Mouse (Mus musculus): ENCODE results near the gene Gjc1.

Gjc1 gene

DNA sequence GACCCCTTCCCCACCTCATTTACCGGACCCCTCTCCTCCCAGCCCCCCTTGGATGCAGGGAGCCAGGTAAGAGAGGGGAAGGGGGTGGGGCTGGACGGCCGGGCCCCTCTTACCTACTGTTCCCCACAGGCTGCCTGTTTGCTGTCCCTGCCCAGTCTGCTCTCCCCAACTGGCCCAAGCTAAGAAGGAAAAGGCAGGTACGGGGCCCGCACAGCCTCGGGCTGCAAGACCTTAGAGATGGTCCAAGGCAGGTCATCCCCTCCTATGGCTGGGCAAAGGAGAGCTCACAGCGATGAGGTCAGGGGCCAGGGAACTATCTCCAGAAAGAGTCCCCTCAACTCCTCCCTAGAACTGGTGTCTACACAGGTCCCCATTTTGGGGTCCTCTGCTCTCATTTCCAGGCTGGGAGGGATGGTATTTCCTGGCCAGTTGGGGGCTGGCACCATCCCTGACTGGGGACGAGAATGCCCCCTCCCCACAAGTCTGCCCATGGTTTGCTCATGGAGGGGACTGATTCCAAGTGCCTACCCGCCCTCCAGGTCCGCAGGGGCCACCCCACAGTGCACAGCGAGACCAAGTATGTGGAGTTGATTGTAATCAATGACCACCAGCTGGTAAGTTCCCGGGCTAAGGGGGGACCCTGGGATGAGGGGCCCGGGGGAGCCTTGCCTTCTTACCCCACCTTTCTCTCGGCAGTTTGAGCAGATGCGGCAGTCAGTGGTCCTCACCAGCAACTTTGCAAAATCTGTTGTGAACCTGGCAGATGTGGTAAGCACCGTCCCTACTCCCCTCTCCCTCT is 47.4 kb downstream of the Gjc1 start:
- no peak for DNase-seq (ENCODE audit: low spot score)

DNA sequence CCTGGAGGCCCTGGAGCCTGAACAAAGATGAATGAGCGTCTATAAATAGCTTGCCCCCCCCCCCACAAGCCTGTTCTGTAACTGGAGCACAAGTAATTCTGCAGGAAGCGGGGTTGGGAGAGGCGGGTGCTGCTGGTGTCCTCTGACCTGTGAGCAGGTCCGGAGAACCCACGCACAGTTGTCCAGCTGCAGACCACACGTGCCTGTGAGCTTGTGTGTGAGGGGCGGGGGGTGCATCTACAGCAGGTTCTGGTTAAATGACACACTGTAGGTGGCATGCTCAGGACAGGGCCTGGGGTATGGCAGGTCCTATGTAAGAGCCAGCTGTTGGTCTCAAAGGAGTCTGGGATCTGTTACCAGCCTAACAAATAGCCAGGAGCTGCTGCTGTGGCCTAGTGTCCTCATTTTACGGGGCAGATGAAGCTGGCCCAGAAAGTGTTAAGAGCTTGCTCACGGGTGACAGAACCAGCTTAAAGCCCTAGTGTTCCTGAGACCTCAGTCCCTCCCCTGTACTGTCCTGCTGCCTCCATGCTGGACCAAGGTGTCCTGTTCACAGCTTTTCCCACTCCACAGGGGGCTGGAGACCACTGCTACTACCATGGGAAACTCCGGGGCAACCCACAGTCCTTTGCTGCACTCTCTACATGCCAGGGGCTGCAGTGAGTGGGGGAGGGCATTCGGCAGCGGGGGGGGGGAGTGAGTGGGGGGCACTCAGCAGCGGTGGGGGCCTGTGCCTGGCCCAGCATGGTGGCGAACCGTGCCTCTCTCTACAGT is 48.7 kb downstream of the Gjc1 start:
- DNase-seq (ENCODE audit: low spot score) = no peak

DNA sequence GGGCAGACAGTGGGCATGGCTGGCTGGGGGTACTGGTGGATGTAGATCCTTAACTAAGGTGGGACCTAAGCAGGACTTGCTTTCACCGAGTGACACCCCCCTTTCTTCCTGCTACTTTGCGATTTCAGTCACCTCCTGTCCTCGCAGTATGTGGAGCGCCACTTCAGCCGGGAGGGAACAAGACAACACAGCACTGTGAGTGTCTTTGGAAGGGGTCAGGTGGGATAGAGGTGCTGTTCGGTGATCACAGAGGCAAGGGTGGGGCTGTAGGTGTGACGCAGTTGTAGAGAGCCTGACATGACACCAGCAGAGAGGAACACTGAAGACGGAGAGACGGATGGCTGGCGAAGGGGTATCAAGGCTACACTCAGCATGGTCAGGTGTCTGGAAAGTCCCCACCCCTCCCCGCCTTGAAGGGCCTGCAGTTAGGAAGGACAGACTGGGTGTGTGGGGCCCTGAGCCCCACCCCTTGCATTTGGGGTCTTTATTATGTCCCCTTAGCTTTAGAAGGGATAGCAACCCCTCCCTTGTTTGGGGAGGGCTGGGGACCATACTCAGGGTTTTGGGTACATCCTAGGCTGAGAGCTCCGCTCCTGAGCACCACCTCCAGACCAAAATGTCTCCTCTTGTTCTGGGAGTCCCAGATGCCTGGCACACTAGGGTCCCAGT is 49.4 kb downstream of the Gjc1 start:
- DNase-seq (ENCODE audit: low spot score) = no peak

DNA sequence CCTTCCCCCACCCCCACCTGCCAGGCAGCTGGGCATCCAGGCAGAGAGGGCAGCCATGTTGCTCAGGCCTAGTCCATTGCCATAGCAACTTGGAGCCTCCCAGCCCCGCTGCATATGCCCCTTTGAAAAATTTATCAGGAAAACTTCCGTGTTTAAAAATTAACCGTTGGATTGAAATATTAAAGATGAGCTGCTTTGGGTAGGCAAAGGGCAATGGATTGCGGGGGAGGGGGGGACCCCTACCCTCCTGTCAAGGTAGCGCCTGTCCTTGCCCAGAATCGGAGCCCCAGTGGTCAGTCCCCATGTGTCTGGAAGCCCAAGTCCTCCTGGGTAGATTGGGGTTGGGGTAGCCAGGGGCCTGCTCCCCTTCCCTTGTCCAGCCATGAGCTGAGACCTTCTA is 50.4 kb downstream of the Gjc1 start:
- no peak for DNase-seq (ENCODE audit: low spot score)

DNA sequence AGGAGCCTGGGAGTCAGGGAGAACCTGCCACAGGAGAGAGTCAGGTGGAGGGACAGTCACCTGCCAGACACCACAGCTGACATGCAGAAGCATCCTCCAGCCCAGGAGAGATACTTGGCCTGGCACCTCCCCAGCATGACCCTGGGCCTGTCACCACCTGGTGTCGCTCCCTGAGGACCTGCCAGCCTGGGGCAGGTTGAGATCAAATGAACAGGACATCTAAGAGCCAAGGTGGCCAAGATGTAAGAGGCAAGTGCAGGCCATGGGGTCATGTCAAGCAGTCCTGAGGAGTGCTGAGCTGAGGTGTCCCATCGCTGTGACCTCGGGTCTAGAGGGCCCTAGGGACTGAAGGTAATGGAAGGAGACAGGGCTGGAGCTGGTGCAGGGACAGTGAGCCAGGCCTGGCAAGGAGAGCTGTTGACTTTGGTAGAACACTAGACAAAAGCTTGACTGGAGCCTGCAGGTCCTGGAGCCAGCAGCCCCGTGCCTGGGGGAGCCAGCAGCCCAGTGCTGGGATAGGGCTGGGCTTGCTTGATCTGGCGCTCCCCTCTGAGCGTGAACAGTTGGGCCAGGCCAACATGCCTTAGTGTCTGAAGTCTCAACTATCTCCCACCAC is 52.3 kb downstream of the Gjc1 start:
- no peak for DNase-seq (ENCODE audit: low spot score)

DNA sequence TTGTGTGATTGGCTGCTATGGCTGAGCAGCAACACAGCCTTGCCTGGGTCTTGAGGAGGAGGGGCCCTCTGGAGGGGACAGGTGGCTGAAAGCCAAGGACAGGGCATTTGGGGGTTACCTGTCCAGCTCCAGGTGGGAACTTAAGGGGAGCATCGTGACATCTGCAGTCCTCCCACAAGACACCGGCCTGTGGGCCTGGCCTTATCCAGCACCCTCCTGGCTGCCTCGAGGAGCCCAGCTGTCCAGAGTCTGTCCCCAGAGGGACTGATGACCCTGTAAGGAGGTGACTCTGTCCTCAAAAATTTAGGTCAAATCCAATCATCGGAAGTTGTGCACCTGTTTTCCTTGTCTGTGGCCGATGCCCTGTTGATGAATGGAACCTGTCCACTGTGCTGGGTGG is 54.1 kb downstream of the Gjc1 start:
- no peak for DNase-seq (ENCODE audit: low spot score)

DNA sequence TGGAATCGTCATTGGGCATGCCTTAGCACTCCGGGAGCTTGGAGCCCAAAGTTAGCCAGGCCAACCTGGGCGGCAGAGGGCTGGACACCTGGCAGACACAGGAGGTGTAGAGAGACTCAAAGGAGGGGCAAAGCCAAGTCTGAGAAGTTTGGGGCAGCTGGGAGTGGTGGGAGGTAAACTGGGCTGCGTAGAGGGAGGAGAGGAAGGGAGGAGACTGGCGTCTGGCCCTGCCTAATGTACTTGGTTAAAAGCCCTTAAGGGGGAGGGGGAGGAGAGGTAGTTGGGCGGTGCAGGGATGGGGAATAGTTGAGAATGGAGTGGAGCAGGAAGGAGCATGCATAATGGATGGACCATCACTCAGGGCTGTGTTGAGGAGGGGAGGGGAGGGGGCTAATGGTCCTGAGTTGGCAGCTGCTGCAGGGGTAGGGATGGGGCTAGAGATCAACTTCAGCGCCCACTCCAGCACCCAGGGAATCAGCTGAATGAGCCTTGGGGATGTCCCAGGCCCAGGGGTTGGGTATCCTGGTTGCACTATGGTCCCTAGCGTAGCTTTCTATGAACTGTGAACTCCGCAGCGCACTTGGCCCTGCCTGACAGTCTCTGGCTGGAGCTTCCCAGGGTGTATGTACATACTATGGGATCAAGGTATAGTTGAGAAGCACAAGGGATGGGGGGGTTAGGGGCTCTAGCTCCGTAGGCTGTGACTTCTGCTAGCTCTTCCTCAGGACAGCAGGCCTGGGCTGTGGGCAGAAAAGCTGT is 56.3 kb downstream of the Gjc1 start:
- DNase-seq (ENCODE audit: low spot score) = no peak

DNA sequence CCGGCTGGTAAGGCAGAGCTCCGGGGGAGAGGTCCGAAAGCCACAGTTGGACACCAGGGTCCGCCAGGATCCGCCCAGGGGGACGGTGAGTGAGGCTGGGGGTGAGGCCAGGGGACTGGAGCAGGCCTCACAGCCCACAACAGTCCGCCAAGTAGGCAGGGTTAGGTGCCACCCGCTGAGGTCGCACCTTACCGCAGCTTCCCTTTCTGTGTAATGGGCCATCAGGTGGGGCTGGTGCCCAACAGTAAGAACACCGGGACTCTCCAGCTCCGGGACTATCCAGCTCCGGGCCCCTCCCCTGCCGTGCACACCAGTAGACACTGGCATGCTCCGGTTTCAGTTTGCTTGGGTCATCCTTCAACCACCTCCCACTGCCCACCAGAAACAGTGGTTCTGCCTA is 57.3 kb downstream of the Gjc1 start:
- DNase-seq (ENCODE audit: low spot score) = no peak

DNA sequence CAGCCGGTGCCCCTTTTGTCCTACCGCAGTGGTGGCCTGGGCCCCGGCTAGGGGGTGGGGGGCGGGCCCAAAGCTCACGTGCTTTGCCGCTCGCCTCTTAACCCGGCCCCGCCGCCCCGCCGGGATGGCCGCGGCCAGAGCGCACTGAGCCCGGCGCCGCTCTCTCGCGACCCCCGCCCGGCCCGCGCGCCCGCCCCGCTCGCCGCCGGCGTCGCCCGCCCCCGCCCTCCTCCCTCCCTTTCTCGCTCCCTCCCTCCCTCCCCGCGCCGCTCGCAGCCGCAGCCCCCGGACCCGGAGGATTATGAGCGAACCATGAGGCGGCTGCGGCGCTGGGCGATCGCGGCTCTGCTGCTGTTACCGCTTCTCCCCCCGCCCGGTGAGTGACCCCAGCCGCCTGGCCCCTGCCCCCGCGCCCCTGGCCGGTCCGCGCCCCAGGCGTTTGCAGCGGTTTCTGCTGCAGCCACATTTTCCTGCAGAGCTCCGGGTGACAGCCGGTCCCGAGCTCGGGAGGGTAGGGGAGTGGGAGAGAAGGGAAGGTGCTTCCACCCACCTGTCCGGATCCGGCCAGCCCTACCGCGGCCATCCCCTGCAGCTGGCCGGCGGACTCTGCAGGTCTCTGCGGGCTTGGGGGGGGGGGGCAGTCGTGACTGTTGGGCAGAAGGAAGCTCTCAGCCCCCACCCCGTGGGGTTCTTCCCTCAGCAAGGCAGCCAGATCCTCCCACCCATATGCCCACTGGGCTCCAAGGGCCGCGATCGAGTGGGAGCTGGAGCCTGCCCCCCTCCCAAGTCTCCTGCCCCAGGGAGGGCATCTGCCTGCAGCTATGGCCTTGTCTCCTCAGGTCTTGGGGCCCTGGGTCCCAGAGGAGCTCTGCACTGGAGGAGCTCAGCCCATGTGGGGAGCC is 57.9 kb downstream of the Gjc1 start, which contains the start of gene Adam11:
Adam11 (plus strand) TSS at position 131 of the 902 bp plus-strand sequence.
- no peak for DNase-seq (ENCODE audit: low spot score)

DNA sequence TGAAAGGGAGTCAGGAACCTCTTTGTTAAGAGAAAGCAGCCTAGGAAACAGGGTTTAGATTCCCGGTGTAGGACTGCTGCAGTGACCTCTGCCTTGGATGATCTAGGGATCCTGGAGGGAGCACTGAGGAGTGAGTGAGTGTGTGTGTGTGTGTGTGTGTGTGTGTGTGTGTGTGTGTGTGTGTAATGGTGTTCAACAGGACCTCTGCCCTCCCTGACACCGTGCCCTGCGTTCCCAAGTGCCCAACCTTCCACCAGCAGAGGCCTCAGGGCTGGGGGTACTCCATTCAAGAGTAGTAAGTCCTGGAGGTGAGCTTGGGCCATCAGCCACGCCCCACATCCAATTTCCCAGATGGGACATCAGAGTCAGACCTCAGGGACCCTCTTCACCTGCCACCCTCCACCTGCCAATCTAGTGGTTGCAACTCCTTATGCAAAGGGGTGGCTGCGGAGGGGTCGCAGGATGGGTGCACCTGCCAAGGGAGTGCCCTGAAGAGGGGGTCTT is 58.6 kb downstream of the Gjc1 start:
- DNase-seq (ENCODE audit: low spot score) = no peak

DNA sequence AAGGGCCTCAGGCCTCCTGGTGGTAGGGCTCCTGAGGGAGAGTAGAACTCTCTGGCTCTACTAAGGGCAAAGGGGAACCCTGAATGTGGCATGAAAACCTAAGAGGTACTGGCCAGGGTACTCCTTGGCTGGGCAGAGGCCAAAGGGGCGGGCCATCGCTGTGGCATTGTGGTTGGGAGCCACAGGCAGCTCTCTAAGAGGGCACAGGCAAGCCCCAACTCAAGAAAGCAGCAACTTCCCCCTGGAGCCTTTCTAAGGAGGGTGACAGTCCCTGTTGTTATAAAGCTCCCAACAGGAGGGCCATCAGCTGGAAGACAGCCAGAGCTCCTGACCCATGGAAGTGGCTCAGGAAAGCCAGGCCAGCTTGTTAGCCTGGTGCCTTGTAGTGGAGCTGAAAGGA is 60.5 kb downstream of the Gjc1 start:
- DNase-seq (ENCODE audit: low spot score) = peak; percentile 28

DNA sequence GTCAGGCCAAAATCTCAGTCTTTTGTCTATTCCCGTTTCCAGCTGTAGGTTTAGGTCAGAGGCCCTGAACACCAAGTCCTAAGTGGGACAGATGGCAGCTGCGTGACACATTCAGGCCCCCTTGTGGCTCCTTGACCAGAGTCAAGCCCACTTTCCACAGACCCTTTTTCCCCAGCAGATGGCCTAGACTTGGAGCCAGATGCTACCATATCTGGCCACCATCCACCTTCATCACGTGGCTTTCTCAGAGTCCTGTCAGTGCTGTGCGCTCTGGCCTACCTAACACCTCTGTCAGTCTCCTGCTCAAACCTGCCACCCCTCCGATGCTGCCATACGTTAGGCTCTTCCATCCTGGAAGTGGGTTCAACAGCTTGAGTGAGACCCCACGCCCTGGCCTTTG is 64.1 kb downstream of the Gjc1 start:
- DNase-seq (ENCODE audit: low spot score) = no peak

DNA sequence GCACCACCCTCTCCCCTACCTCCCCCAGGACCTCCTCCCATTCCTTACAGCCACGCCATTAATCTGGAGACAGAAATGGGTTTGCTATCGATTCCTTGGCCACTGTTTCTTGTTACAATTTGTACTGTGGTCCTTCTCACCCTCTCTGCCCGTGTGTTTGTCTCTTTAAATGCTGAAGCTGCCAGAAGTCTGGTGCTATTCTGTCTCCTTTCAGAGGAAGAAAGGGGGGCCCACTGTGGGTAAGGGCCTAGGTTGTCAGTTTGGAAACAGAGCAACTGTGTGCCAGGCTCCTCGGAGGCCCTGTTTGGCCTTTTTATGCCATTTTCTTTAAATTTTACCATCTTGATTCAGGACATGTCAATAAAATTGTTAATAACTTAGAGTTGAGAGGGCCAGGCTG is 65.1 kb downstream of the Gjc1 start:
- no peak for DNase-seq (ENCODE audit: low spot score)

DNA sequence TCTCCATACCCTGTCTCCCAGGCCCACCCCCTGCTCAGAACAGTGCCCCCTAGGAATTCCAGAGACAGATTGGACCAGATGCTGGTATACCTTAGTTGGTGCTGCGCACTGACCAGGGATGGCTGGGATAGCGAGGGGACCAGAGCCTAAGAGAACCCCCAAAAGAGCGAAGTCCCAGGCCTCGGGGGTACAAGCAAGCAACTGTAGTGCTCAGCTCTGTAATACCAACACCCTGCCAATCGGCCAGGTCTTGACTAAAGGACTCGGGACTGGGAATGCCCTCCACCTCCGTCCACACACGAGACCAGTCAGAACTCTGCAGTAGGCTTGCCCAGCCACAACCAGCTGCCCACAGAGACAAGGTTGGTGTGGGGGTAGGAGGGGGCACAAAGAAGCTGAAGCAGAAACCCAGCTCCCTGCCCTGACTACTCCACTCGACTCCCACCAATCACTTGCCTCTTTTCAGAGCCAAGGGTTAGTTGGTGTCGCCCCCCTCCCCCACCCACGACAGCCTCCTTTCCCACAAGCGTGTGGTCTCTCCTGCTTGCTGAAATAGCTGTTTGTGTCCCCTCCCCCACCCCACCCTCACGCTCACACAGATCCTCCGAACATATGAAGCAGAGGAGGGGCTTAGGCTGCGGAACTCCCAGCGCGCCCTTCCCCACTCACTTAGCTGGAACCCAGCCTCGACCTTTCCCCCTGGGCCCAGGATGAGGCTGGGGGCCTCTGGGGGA is 65.7 kb downstream of the Gjc1 start:
- DNase-seq (ENCODE audit: low spot score) = no peak

DNA sequence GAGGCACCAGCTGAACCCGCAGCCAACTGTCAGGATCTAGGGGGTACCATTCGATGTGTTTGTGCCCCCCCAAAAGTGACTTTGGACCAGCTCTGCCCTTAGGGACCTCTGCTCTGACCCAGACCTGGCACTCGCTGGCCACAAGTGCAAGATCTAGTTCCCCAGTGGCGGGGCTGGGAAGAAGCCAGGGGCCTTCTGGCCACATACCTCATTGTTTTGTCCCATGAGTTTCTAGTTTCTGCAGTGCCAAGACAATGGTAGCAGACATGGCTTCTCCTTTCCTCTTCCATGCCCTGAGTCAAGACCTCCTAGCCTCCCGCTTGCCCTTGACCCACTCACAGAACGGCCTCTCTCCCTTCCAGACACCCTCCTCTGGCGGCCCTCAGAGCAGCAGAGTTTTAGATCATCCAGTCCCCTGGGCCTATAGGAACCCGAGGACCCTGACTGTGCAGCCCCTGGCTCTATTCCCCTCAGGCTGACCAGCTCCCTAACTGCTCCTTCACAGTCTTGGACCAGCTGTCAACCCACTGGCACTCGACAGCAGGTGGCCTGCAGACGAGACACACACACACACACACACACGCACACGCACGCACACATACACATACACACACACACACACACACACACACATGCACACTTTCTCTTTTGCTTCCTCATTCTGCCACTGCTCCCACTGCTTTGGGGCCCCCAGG is 66.5 kb downstream of the Gjc1 start:
- DNase-seq (ENCODE audit: low spot score) = peak; percentile 59

DNA sequence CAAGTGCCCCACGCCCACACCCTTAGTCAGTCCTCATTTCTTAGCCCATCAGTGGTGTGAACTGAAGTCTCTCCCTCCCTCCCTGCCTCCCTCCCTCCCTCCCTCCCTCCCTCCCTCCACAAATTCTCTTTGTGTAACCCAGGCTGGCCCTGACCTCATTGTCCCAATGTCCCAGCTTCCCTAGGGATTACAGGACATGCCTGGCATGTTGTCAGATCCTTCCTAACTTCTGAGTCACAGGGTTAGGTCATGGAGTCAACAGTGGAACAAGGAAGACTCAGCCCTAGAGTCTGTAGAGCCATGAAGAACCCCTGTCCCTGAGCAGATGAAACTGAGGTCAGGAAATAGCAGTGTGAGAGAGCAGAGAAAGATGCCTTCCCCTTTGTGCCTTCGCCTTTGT is 69.8 kb downstream of the Gjc1 start:
- DNase-seq (ENCODE audit: low spot score) = peak; percentile 67

Measured in adipocyte (in vitro differentiated cells).